Mouse (Mus musculus) MEL (cell line): ENCODE data around the gene Olfr266. TPM values are rescaled to one million over a fixed set of nuclear protein-coding genes. Genes with fewer than 3 reads are reported as not detected.

Experiments
- DNase-seq: peaks from one replicate; pipeline ENCODE4 v3.0.0; 2011; ENCODE audit warnings: low read depth, low spot score
- H3K27ac ChIP-seq: 2 replicates; pipeline ENCODE4 v1.5.1; 2012; ENCODE audit warnings: low read depth, mild to moderate bottlenecking, control low read depth, low read length, moderate library complexity; ENCODE audit not compliant: control insufficient read depth
- H3K27me3 ChIP-seq, 2 experiments: fragments of 150-350 bp in 1 of 2; sonication (generic) in 1 of 2; 2 replicates each; pipeline ENCODE4 v1.6.1; 2012; ENCODE audit warnings: low read length in 2 of 2, mild to moderate bottlenecking in 2 of 2, improper control_type of control experiment in 1 of 2, moderate library complexity in 1 of 2; ENCODE audit not compliant: insufficient read depth in 2 of 2, control insufficient read depth in 1 of 2
- H3K36me3 ChIP-seq, 2 experiments: 2 replicates each; pipeline ENCODE4 v1.6.1; 2012 to 2014; ENCODE audit warnings: low read length in 2 of 2, improper control_type of control experiment in 1 of 2, inconsistent platforms in 1 of 2, mild to moderate bottlenecking in 1 of 2; ENCODE audit not compliant: insufficient read depth in 2 of 2, control insufficient read depth in 1 of 2
- H3K4me1 ChIP-seq, 2 experiments: fragments of 150-350 bp in 1 of 2; sonication (generic) in 1 of 2; 2 replicates each; pipeline ENCODE4 v1.6.1; 2012; ENCODE audit warnings: low read length in 2 of 2, improper control_type of control experiment in 1 of 2, mild to moderate bottlenecking in 1 of 2; ENCODE audit not compliant: insufficient read depth in 2 of 2, control insufficient read depth in 1 of 2
- H3K4me3 ChIP-seq, 2 experiments: fragments of 150-350 bp in 1 of 2; sonication (generic) in 1 of 2; 2 replicates each; pipeline ENCODE4 v1.5.1; 2012; ENCODE audit warnings: low read depth in 2 of 2, low read length in 2 of 2, mild to moderate bottlenecking in 2 of 2, moderate library complexity in 2 of 2, control low read depth in 1 of 2, improper control_type of control experiment in 1 of 2; ENCODE audit not compliant: control insufficient read depth in 1 of 2, insufficient read depth in 1 of 2
- H3K79me2 ChIP-seq: 2 replicates; pipeline ENCODE4 v1.6.1; 2012; ENCODE audit warnings: mild to moderate bottlenecking, low read length, moderate library complexity; ENCODE audit not compliant: control insufficient read depth, poor library complexity, insufficient read depth
- H3K9ac ChIP-seq: 2 replicates; pipeline ENCODE4 v1.6.1; 2012; ENCODE audit warnings: low read depth, mild to moderate bottlenecking, control low read depth, low read length, moderate library complexity; ENCODE audit not compliant: control insufficient read depth, poor library complexity, severe bottlenecking
- H3K9me3 ChIP-seq: fragments of 150-350 bp; sonication (generic); replicated peaks from 2 replicates; pipeline ENCODE4 v1.6.1; 2012; ENCODE audit warnings: mild to moderate bottlenecking, low read length, improper control_type of control experiment, moderate library complexity; ENCODE audit not compliant: insufficient read depth
- CHD2 ChIP-seq: IDR thresholded peaks from 2 replicates; pipeline ENCODE4 v1.6.1; 2011; ENCODE audit warnings: low read length, improper control_type of control experiment
- E2F4 ChIP-seq: IDR thresholded peaks from 2 replicates; pipeline ENCODE4 v1.6.1; 2011; ENCODE audit warnings: low read depth, low read length, improper control_type of control experiment, borderline replicate concordance
- EP300 ChIP-seq, 2 experiments: IDR thresholded peaks; 2 replicates each; pipeline ENCODE4 v1.6.1; 2011; ENCODE audit warnings: improper control_type of control experiment in 2 of 2, low read length in 2 of 2, low read depth in 1 of 2, mild to moderate bottlenecking in 1 of 2
- ETS1 ChIP-seq: IDR thresholded peaks from 2 replicates; pipeline ENCODE4 v1.6.1; 2012; ENCODE audit warnings: low read depth, mild to moderate bottlenecking, inconsistent platforms, low read length, improper control_type of control experiment, moderate library complexity
- GATA1 ChIP-seq: IDR thresholded peaks from 2 replicates; pipeline ENCODE4 v1.6.1; 2011; ENCODE audit warnings: low read depth, low read length, improper control_type of control experiment
- KAT2A ChIP-seq: conservative IDR thresholded peaks from 2 replicates; pipeline ENCODE4 v1.6.1; 2012; ENCODE audit warnings: low read depth, low read length, improper control_type of control experiment, inconsistent platforms
- NELFE ChIP-seq: IDR thresholded peaks from 2 replicates; pipeline ENCODE4 v1.6.1; 2011; ENCODE audit warnings: low read depth, low read length, improper control_type of control experiment
- POLR2AphosphoS2 ChIP-seq: IDR thresholded peaks from 2 replicates; pipeline ENCODE4 v1.6.1; 2011; ENCODE audit warnings: low read length, improper control_type of control experiment
- RAD21 ChIP-seq: IDR thresholded peaks from 2 replicates; pipeline ENCODE4 v1.6.1; 2011; ENCODE audit warnings: mild to moderate bottlenecking, low read depth, low read length, improper control_type of control experiment
- RCOR1 ChIP-seq: IDR thresholded peaks from 2 replicates; pipeline ENCODE4 v1.6.1; 2012; ENCODE audit warnings: low read depth, mild to moderate bottlenecking, inconsistent platforms, low read length, improper control_type of control experiment
- SMC3 ChIP-seq: IDR thresholded peaks from 2 replicates; pipeline ENCODE4 v1.6.1; 2011; ENCODE audit warnings: low read depth, low read length, improper control_type of control experiment
- USF1 ChIP-seq: IDR thresholded peaks from 2 replicates; pipeline ENCODE4 v1.6.1; 2014; ENCODE audit warnings: low read depth, mild to moderate bottlenecking, inconsistent platforms, low read length, improper control_type of control experiment, moderate library complexity
- ZKSCAN1 ChIP-seq: IDR thresholded peaks from 2 replicates; pipeline ENCODE4 v1.6.1; 2012; ENCODE audit warnings: low read depth, mild to moderate bottlenecking, inconsistent platforms, low read length, improper control_type of control experiment, moderate library complexity
- ZMIZ1 ChIP-seq: IDR thresholded peaks from 2 replicates; pipeline ENCODE4 v1.6.1; 2012; ENCODE audit warnings: low read depth, mild to moderate bottlenecking, inconsistent platforms, low read length, improper control_type of control experiment, moderate library complexity
- ZNF384 ChIP-seq: IDR thresholded peaks from 2 replicates; pipeline ENCODE4 v1.6.1; 2012; ENCODE audit warnings: low read depth, mild to moderate bottlenecking, inconsistent platforms, low read length, improper control_type of control experiment
- polyA plus RNA-seq, 2 experiments: library from polyadenylated mRNA; stranded (reverse) in 1 of 2; unstranded in 1 of 2; fragments of >175 nt in 1 of 2; fragments of >200 nt in 1 of 2; gene quantifications; 2 replicates each; pipeline versions ENCODE4 v1.2.1 to v1.2.4; 2012; ENCODE audit warnings: low replicate concordance in 2 of 2, low read depth in 1 of 2; ENCODE audit not compliant: insufficient read length in 2 of 2, insufficient read depth in 1 of 2, missing spikeins in 1 of 2
- total RNA-seq: library from RNA; depleted of rRNA; stranded (reverse); fragments of 300-350 nt; gene quantifications from 2 replicates; pipeline ENCODE4 v1.2.3, GENCODE M21; 2012; rRNA removed

The Olfr266 gene
- total and polyA plus RNA-seq, 3 experiments, result not detected

GRCm38 (mm10) chr3:106787972-106788371 lies 38.1 kb downstream of the Olfr266 start:
- Histone ChIP-seq H3K9me3 (no peaks in the 10 kb centered on the region), H3K27ac (no peak overlapping the region; the same call in 1 of the 2 replicates), H3K27me3 (no peaks in the 10 kb centered on the region)
- TF ChIP-seq RAD21, result no peak
- TF ChIP-seq ETS1, result no peak
- TF ChIP-seq, all 39 proteins: peak for 0
- peak; percentile 8 for DNase-seq
- Histone ChIP-seq H3K4me1 (peaks cover 0 to 6% of the 10 kb centered on the region in 2 experiments; a peak in 1 of 4 replicates), H3K36me3 (peaks cover 0 to 37% of the 10 kb centered on the region in 2 experiments; a peak in 2 of 4 replicates), H3K9ac (no peak overlapping the region), H3K4me3 (no peak overlapping the region), H3K79me2 (no peaks in the 10 kb centered on the region)

GRCm38 (mm10) chr3:106785130-106785529 lies 41.0 kb downstream of the Olfr266 start:
- Histone ChIP-seq H3K36me3 (peaks cover 0 to 35% of the 10 kb centered on the region in 2 experiments; a peak in 2 of 4 replicates), H3K4me1 (peaks cover 0 to 6% of the 10 kb centered on the region in 2 experiments; a peak in 1 of 4 replicates), H3K4me3 (no peak overlapping the region), H3K27me3 (no peaks in the 10 kb centered on the region), H3K79me2 (no peaks in the 10 kb centered on the region), H3K9me3 (no peaks in the 10 kb centered on the region), H3K9ac (no peak overlapping the region), H3K27ac (0 out of 2 replicates have a peak overlapping the region, but pooled peaks have one; percentile 28)
- TF ChIP-seq EP300 (IDR thresholded peaks at IDR 0.05; ENCODE audit: low read depth in 1 of 2, low read length in 2 of 2) (peak in 1 of 2 experiments; percentile 39; a peak in 2 of 4 replicates), NELFE (no peak), ETS1 (0 out of 2 replicates have a peak, but pooled peaks have one; percentile 10), RAD21 (no peak), KAT2A (no peak), GATA1 (0 out of 2 replicates have a peak, but pooled peaks have one; percentile 35), ZNF384 (peak; percentile 86)
- DNase-seq, result peak; percentile 23

- Histone ChIP-seq H3K4me3 (no peak overlapping the region), H3K79me2 (no peaks in the 10 kb centered on the region)
These were observed 54.3 kb downstream of the Olfr266 start for GRCm38 (mm10) chr3:106771834-106772233.

More at GRCm38 (mm10) chr3:106771834-106772233, 54.3 kb downstream of the Olfr266 start:
- no peaks in the 10 kb centered on the region for H3K36me3 ChIP-seq
- H3K27ac ChIP-seq, result no peak overlapping the region
- TF ChIP-seq USF1, result no peak
- TF ChIP-seq RCOR1, result no peak
- no peak for TF ChIP-seq ZKSCAN1
- no peak for TF ChIP-seq POLR2AphosphoS2
- no peak for TF ChIP-seq E2F4
- TF ChIP-seq CHD2, result no peak
- TF ChIP-seq ZMIZ1, result no peak
- peak; percentile 11; the same call in 1 of the 2 replicates for TF ChIP-seq RAD21
- no peak for TF ChIP-seq SMC3
- no peaks in the 10 kb centered on the region for H3K9me3 ChIP-seq
- H3K4me1 ChIP-seq, result no peaks in the 10 kb centered on the region
- H3K27me3 ChIP-seq, result no peaks in the 10 kb centered on the region
- no peak for DNase-seq
- H3K9ac ChIP-seq, result no peak overlapping the region

Other genes with a start within 250 kb of the Olfr266 start
- gene Lrif1, start 141.3 kb downstream of the Olfr266 start, total RNA-seq, result 4.4 and 4.5 TPM in 2 replicates
- gene Lrif1, start 141.3 kb downstream of the Olfr266 start, polyA plus RNA-seq, result 10 to 100 TPM in 1 of 2 experiments, not detected in 1; 10.7 TPM
- gene Cd53, start 36.1 kb downstream of the Olfr266 start, total RNA-seq, result 0.58 and 0.69 TPM in 2 replicates
- gene Cd53, start 36.1 kb downstream of the Olfr266 start, polyA plus RNA-seq, result 1 to 10 TPM in 1 of 2 experiments, not detected in 1; 1.4 TPM
- not detected in 2 replicates for gene Kcna3, start 209.9 kb upstream of the Olfr266 start, total RNA-seq
- not detected for gene Kcna3, start 209.9 kb upstream of the Olfr266 start, polyA plus RNA-seq